Mouse (Mus musculus) liver, embryonic 11.5 days (tissue): Measurements from ENCODE around the gene Acox1. TPM values are rescaled to one million over a fixed set of nuclear protein-coding genes. Genes with fewer than 3 reads are reported as not detected.

Experiments used
- ATAC-seq: fragments of 200-750 bp; cut with Nextera tagmentation; replicated peaks from 2 replicates; pipeline ENCODE4 v1.8.0; 2017; ENCODE audit warnings: moderate number of reproducible peaks, mild to moderate bottlenecking, moderate TSS enrichment, moderate library complexity; ENCODE audit not compliant: low FRiP score
- DNase-seq: peaks from one replicate; pipeline ENCODE4 v3.0.0-alpha.2; 2017; ENCODE audit warnings: low spot score
- H3K27ac ChIP-seq: fragments of 300-500 bp; sonication (generic); 2 replicates; pipeline ENCODE4 v1.5.1; 2014; ENCODE audit warnings: mild to moderate bottlenecking, low read depth, low read length, control low read depth
- H3K27me3 ChIP-seq: fragments of 300-500 bp; sonication (generic); replicated peaks from 2 replicates; pipeline ENCODE4 v1.6.1; 2014; ENCODE audit warnings: low read length, mixed read lengths; ENCODE audit not compliant: control insufficient read depth, insufficient read depth
- H3K36me3 ChIP-seq: fragments of 300-500 bp; sonication (generic); 2 replicates; pipeline ENCODE4 v1.6.1; 2014; ENCODE audit warnings: mild to moderate bottlenecking, low read length, moderate library complexity, mixed read lengths; ENCODE audit not compliant: control insufficient read depth, insufficient read depth
- H3K4me1 ChIP-seq: fragments of 300-500 bp; sonication (generic); replicated peaks from 2 replicates; pipeline ENCODE4 v1.6.1; 2014; ENCODE audit warnings: low read length, mixed read lengths; ENCODE audit not compliant: control insufficient read depth, insufficient read depth
- H3K4me2 ChIP-seq: fragments of 300-500 bp; sonication (generic); 2 replicates; pipeline ENCODE4 v1.6.1; 2014; ENCODE audit warnings: mild to moderate bottlenecking, control low read depth, moderate library complexity
- H3K4me3 ChIP-seq: fragments of 300-500 bp; sonication (generic); 2 replicates; pipeline ENCODE4 v1.5.1; 2014; ENCODE audit warnings: low read depth, low read length, control low read depth
- H3K9ac ChIP-seq: fragments of 300-500 bp; sonication (generic); 2 replicates; pipeline ENCODE4 v1.6.1; 2014; ENCODE audit warnings: low read depth, low read length, control low read depth
- H3K9me3 ChIP-seq: fragments of 300-500 bp; sonication (generic); 2 replicates; pipeline ENCODE4 v1.6.1; 2016; ENCODE audit warnings: low read length, inconsistent platforms, mixed read lengths; ENCODE audit not compliant: control insufficient read depth
- WGBS: fragments of 180-500 bp; shearing (Covaris S2); extraction: QIAGEN DNeasy Blood & Tissue Kit; methylation state at CpG from one replicate; pipeline ENCODE4 v1.1.7; 2014; 5-methylcytosine and 5-hydroxymethylcytosine counted together
- polyA plus RNA-seq: library from polyadenylated mRNA; unstranded; fragments of >200 nt; fragmentation: Nextera tagmentation; extraction: Ambion mirVana; gene quantifications from 2 replicates; pipeline ENCODE4 v1.2.1, GENCODE M21; 2014

Gene Acox1
- polyA plus RNA-seq, 1 experiment from 2014 or later, result 23.6 TPM

GRCm38 (mm10) chr11:116132366-116133333 is 66.2 kb downstream of the Acox1 start:
- ATAC-seq (no peak), DNase-seq (no peak)
- WGBS, result 85% methylated on average over 16 of the region's 16 CpGs
- Histone ChIP-seq H3K9ac (0 out of 2 replicates have a peak overlapping the region, but pooled peaks have one; percentile 20), H3K4me2 (no peak overlapping the region), H3K9me3 (no peaks in the 10 kb centered on the region), H3K4me1 (peaks cover 13% of the 10 kb centered on the region), H3K27me3 (no peaks in the 10 kb centered on the region), H3K27ac (no peak overlapping the region), H3K4me3 (no peak overlapping the region), H3K36me3 (peaks cover 21% of the 10 kb centered on the region)

- H3K4me3 ChIP-seq, result peak overlapping the region; percentile 68
- no peaks in the 10 kb centered on the region for H3K9me3 ChIP-seq
- H3K27ac ChIP-seq, result peak overlapping the region; percentile 81; the same call in 1 of the 2 replicates
- H3K4me2 ChIP-seq, result peak overlapping the region; percentile 88
- H3K36me3 ChIP-seq, result peaks cover 21% of the 10 kb centered on the region
- 83% methylated on average over 15 of the region's 15 CpGs for WGBS
- no peaks in the 10 kb centered on the region for H3K27me3 ChIP-seq
- DNase-seq (no peak), ATAC-seq (no peak)
- H3K9ac ChIP-seq, result peak overlapping the region; percentile 80; the same call in 1 of the 2 replicates
- H3K4me1 ChIP-seq, result peaks cover 19% of the 10 kb centered on the region
Observed at GRCm38 (mm10) chr11:116131349-116132170, 67.3 kb downstream of the Acox1 start.

GRCm38 (mm10) chr11:116130488-116131205 is 68.2 kb downstream of the Acox1 start, which contains the start of gene Trim65:
Trim65 (minus strand) TSS chr11:116131128.
- Histone ChIP-seq H3K36me3 (peaks cover 26% of the 10 kb centered on the region), H3K27ac (peak within 1 kb of the TSS; percentile 81)

GRCm38 (mm10) chr11:116129993-116130487 is 68.8 kb downstream of the Acox1 start:
- DNase-seq (no peak), ATAC-seq (no peak)
- peak overlapping the region; percentile 81; the same call in 1 of the 2 replicates for H3K27ac ChIP-seq
- no peaks in the 10 kb centered on the region for H3K27me3 ChIP-seq
- peak overlapping the region; percentile 88 for H3K4me2 ChIP-seq
- H3K4me1 ChIP-seq, result peaks cover 21% of the 10 kb centered on the region
- H3K9me3 ChIP-seq, result no peaks in the 10 kb centered on the region
- H3K36me3 ChIP-seq, result peaks cover 25% of the 10 kb centered on the region
- H3K9ac ChIP-seq, result peak overlapping the region; percentile 80
- H3K4me3 ChIP-seq, result peak overlapping the region; percentile 68
- 40% methylated on average over 8 of the region's 8 CpGs for WGBS

More at GRCm38 (mm10) chr11:116130488-116131205, 68.2 kb downstream of the Acox1 start, which contains the start of gene Trim65:
- under 1% methylated on average over 69 of the region's 69 CpGs for WGBS
- peak within 1 kb of the TSS; percentile 80 for H3K9ac ChIP-seq
- ATAC-seq (peak; percentile 78), DNase-seq (peak; percentile 82)
- H3K4me2 ChIP-seq, result peak within 1 kb of the TSS; percentile 88
- H3K4me1 ChIP-seq, result peaks cover 21% of the 10 kb centered on the region
- H3K27me3 ChIP-seq, result no peaks in the 10 kb centered on the region
- no peaks in the 10 kb centered on the region for H3K9me3 ChIP-seq
- H3K4me3 ChIP-seq, result peak within 1 kb of the TSS; percentile 68

- no peak for DNase-seq
- WGBS, result 78% methylated on average over 9 of the region's 9 CpGs
Observed at GRCm38 (mm10) chr11:116129091-116129790, 69.6 kb downstream of the Acox1 start.

DNA sequence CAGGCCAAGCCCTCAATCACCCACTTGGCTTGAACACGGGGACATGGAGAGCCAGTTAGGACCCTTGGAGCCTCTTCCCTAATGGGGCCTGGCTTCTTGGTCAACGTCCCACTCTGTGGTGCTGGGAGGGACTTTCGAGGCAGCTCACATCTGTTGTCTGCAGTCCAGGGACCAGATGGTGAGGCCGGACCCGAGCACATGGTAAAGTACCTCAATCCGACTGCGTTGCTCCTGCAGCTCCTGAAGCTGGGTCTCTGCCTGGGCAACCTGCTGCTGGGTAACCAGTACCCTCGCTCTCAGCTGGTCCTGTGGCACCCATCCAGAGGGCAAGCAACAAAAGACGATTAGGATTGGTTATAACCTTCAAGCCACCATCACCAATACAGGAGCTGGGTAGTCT is 70.9 kb downstream of the Acox1 start:
- Histone ChIP-seq H3K9me3 (no peaks in the 10 kb centered on the region), H3K27ac (no peak overlapping the region), H3K4me1 (peaks cover 21% of the 10 kb centered on the region), H3K9ac (no peak overlapping the region), H3K36me3 (peaks cover 19% of the 10 kb centered on the region), H3K4me3 (no peak overlapping the region), H3K4me2 (no peak overlapping the region), H3K27me3 (no peaks in the 10 kb centered on the region)
- ATAC-seq (no peak), DNase-seq (no peak)
- 89% methylated on average over 9 of the region's 9 CpGs for WGBS

More at GRCm38 (mm10) chr11:116129091-116129790, 69.6 kb downstream of the Acox1 start:
- Histone ChIP-seq H3K9me3 (no peaks in the 10 kb centered on the region), H3K9ac (no peak overlapping the region), H3K36me3 (peaks cover 20% of the 10 kb centered on the region), H3K27ac (no peak overlapping the region), H3K4me1 (peaks cover 21% of the 10 kb centered on the region), H3K27me3 (no peaks in the 10 kb centered on the region), H3K4me2 (peak overlapping the region; percentile 88), H3K4me3 (no peak overlapping the region; the same call in 1 of the 2 replicates)
- ATAC-seq, result no peak

DNA sequence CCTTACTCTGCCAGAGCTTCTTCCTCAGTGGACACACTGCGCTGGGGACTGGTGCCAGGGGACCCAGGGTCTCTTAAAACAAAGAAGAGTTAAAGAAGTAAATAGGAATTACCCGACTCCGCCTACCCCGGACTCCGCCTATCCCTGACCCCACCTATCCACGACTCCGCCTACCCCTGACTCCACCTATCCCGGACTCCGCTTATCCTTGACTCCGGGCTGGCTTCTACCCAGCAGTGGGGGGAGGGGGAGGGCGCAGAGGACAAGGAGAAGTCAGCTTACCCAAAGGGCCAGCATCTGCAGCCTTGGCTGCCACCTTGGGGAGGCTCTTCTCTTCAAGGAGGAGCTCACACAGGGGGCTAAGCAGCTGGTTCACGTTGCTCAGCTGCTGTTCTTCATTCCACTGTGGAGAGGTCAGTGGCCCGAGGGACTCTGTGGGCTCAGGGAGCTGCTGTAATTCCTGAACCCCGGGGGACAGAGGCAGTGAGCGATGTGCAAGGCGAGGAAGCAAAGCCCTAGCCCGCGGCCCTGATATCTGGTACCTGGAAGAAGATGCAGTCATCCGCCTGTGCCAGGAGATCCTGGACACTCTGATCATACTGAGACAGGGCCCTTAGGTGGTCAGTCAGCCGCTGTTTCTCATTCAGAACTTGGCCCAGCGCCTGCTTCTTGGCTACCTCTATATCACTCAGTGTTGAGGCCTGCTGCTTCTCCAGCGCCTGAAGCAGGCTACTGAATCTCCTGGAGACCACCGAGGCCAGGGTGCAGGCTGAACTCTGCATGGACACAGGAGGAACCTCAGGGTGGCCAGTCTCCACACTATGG is 71.5 kb downstream of the Acox1 start, which contains the start of gene Trim47:
Gene Trim47, minus strand, starts transcription at position 55 of the 825 bp plus-strand sequence.
- Histone ChIP-seq H3K4me3 (peak within 1 kb of the TSS; percentile 13; the same call in 1 of the 2 replicates), H3K4me1 (peaks cover 21% of the 10 kb centered on the region), H3K36me3 (peaks cover 22% of the 10 kb centered on the region), H3K27ac (peak within 1 kb of the TSS; percentile 16; the same call in 1 of the 2 replicates), H3K9ac (peak within 1 kb of the TSS; percentile 17; the same call in 1 of the 2 replicates), H3K4me2 (peak within 1 kb of the TSS; percentile 50), H3K9me3 (no peaks in the 10 kb centered on the region), H3K27me3 (no peaks in the 10 kb centered on the region)
- 41% methylated on average over 23 of the region's 23 CpGs for WGBS
- peak; percentile 61 for ATAC-seq
- DNase-seq, result peak; percentile 67
